Mouse (Mus musculus) R1 (cell line): ENCODE measurements around the gene Fmnl2.

Experiments
- DNase-seq: peaks from one replicate; pipeline ENCODE4 v3.0.0-alpha.2; 2018; ENCODE audit warnings: low read depth, low spot score

The Fmnl2 gene

GRCm38 (mm10) chr2:52986354-52986753 is 128.7 kb downstream of the Fmnl2 start:
- no peak for DNase-seq

GRCm38 (mm10) chr2:52987035-52987434 is 129.4 kb downstream of the Fmnl2 start:
- no peak for DNase-seq

GRCm38 (mm10) chr2:52987637-52988295 is 130.1 kb downstream of the Fmnl2 start:
- DNase-seq = peak; percentile 25

GRCm38 (mm10) chr2:52989316-52989715 is 131.7 kb downstream of the Fmnl2 start:
- DNase-seq = no peak

- no peak for DNase-seq
Observed at GRCm38 (mm10) chr2:52990874-52991687, 133.4 kb downstream of the Fmnl2 start.

- DNase-seq = no peak
Observed at GRCm38 (mm10) chr2:52991688-52992194, 134.1 kb downstream of the Fmnl2 start.

- DNase-seq = no peak
Observed at GRCm38 (mm10) chr2:52993241-52993640, 135.6 kb downstream of the Fmnl2 start.

GRCm38 (mm10) chr2:52994526-52994925 is 136.9 kb downstream of the Fmnl2 start:
- DNase-seq = no peak

- peak; percentile 42 for DNase-seq
Observed at GRCm38 (mm10) chr2:52997955-52998750, 140.5 kb downstream of the Fmnl2 start.

- DNase-seq = peak; percentile 57
Observed at GRCm38 (mm10) chr2:52999524-52999969, 141.9 kb downstream of the Fmnl2 start.

GRCm38 (mm10) chr2:53000446-53000845 is 142.8 kb downstream of the Fmnl2 start:
- DNase-seq = no peak

GRCm38 (mm10) chr2:53006161-53006560 is 148.5 kb downstream of the Fmnl2 start:
- DNase-seq = no peak

- DNase-seq = peak; percentile 89
Observed at GRCm38 (mm10) chr2:53007142-53007541, 149.5 kb downstream of the Fmnl2 start.

GRCm38 (mm10) chr2:53013051-53013450 is 155.4 kb downstream of the Fmnl2 start:
- DNase-seq = no peak

- no peak for DNase-seq
Observed at GRCm38 (mm10) chr2:53014451-53014850, 156.8 kb downstream of the Fmnl2 start.

GRCm38 (mm10) chr2:53022982-53023381 is 165.3 kb downstream of the Fmnl2 start:
- no peak for DNase-seq

- no peak for DNase-seq
Observed at GRCm38 (mm10) chr2:53026056-53026769, 168.6 kb downstream of the Fmnl2 start.

GRCm38 (mm10) chr2:53028868-53029267 is 171.2 kb downstream of the Fmnl2 start:
- peak; percentile 59 for DNase-seq

GRCm38 (mm10) chr2:53029716-53030431 is 172.2 kb downstream of the Fmnl2 start:
- DNase-seq = peak; percentile 24

GRCm38 (mm10) chr2:53030432-53030826 is 172.8 kb downstream of the Fmnl2 start:
- no peak for DNase-seq

GRCm38 (mm10) chr2:53038253-53038652 is 180.6 kb downstream of the Fmnl2 start:
- no peak for DNase-seq
